Mouse (Mus musculus) hematopoietic stem cell, adult 5-6 weeks (primary cell): ENCODE results near the gene Otub1. TPM values are rescaled to one million over a fixed set of nuclear protein-coding genes. Genes with fewer than 3 reads are reported as not detected.
A peak's percentile ranks its signal among the peaks of the same experiment; 100 is the strongest.

ENCODE experiments used
- ATAC-seq, 2 experiments: fragments of 125-278 bp in 1 of 2; replicated peaks in 1 of 2; 2 replicates each; pipeline ENCODE4 v1.8.0; 2016 to 2017; ENCODE audit warnings: inconsistent platforms in 2 of 2, mild to moderate bottlenecking in 2 of 2, moderate number of reproducible peaks in 2 of 2, low read depth in 1 of 2, moderate TSS enrichment in 1 of 2; ENCODE audit not compliant: low FRiP score in 2 of 2, poor library complexity in 2 of 2, severe bottlenecking in 2 of 2, insufficient read depth in 1 of 2, low TSS enrichment in 1 of 2
- total RNA-seq: library from RNA; stranded (forward); fragments of 172-1452, 232-1000 nt; gene quantifications from 2 replicates; pipeline ENCODE4 v1.2.3, GENCODE M21; 2017

The Otub1 gene
- total RNA-seq, 1 experiment from 2014 or later = 72.4 TPM

GRCm38 (mm10) chr19:7185715-7186291, 20.3 kb downstream of the Otub1 start:
- ATAC-seq = no peak

DNA sequence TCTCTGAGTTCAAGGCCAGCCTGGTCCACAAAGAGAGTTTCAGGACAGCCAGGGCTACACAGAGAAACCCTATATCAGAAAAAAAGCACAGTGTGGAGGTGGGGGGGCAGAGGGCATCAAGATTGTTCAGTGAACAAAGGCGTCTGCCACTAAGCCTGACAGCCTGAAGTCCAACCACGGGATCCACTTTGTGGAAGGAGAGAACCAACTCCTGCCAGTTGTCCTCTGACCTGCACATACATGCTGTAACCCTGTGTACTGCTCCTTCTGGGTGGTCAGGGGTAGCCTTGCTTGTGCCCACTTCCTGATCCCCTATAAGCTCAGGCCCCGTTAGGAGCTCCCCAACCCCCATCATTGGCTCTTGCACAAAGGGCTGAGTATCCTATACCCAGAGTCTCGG, 21.1 kb downstream of the Otub1 start:
- no peak for ATAC-seq

DNA sequence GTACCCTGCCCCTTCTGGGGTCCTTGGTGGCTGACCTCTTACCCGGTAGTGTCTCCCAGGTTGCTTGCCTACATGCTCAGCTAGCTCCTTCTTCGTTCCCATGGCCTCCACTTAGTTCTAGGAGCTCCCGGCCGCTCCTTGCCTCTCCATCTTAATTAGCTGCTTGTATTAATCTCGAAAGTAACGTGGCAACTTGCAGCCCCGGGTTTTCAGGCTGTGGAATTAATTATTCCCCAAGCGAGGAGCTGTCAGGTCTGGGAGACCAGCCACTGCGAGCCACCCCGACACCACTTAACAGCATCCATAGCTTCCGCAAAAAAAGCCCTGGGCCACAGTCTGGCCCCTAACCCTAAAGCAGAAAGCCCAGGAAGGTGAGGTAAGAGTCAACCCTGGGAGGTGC, 22.7 kb downstream of the Otub1 start:
- no peak for ATAC-seq

DNA sequence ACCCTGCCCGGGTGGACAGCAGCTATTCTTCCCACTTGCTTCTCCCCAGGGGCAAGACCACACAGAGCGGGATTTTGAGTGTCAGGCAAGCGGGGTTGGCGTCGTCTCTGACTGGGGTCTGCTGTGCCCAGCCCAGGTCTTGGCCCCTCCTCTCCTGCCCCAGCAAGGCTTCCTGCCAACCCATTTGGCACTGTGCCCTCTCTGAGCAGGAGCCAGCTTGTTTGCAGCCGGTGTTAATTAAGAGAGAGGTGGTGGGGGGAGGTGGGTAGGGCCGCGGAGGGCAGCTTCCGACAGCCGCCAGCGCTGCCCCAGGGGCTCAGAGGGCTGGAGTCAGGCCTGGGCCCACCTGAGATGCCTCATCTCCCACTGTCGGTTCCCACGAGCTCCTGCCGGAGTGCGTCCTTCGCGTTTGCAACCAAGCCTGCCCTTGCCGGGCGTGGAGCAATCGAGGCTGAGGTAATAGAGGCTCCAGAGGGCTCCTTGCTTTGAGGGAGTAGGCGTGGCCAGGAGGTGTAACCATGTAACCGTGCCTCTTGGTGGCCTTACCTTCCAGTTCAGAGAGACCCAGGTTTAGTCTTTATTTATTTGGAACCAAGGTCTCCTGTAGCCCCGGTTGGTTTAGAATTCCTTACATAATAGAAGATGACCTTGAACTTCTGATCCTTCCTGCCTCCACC, 23.7 kb downstream of the Otub1 start:
- peak; percentile 43 to 79; a peak in 2 of 4 replicates for ATAC-seq

- no peak for ATAC-seq
Observed at GRCm38 (mm10) chr19:7181496-7181895, 24.6 kb downstream of the Otub1 start.

- no peak for ATAC-seq
Observed at GRCm38 (mm10) chr19:7180756-7181405, 25.2 kb downstream of the Otub1 start.

DNA sequence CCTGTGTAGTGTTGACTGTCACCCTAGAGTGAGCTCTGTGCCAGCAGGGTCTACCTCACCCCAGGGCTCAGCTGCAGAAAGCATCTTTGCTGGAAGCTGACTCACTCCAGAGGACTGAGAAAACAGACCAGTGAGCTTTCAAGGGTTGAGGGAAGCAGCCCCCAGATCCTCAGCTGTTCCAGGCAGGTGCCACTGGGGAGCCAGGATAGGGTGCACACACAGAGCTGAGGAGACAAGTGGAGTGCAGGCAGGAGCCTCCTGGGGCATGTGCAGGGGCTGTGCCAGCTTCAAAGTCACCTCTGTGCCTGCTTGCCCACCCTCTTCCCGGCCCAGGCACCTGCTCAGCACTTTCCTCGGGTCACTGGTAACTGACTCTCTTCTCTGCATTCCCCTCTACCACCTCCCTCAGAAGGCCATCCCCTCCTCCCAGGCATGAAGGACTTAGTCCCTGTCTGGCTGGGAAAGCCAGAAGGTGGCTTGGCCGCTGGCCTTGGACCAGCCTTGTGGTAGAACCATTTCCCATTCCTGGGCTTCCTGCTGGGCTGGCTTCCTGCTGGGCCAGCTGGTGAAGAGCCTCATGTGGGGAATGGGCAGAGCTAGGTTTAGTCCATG, 27.2 kb downstream of the Otub1 start:
- ATAC-seq = no peak

DNA sequence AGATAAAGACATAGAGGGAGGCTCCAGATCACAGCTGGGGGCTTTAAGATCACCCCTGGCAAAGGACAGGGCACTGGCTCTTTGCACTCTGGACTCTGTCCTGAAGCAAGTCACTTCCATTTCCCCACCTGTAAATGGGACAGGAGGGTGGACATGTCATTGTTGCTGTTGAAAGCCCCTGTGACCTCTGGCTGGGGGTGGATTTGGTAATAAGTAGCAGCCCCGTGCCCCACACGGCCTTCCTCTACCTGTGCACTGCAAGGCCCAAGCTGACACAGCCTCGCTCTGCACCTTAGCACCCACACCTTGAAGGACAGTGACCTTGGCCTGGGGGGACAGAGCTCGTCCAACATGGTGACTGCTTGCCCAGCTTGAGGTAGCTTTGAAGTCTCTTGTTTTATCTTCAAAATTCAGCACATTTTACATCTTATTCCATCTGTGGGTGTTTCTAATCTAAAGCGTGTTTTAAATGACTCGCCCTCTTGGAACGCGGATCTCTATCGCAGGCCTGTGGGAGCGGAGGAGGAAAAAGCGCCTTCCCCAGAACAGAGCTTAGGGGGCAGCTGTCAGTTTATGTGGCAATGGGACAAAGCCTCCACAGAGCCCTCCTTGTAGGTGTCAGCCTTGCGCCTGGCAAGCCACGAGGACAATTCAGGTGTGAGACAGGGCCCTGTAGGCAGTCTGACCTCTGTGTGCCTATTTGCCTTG, 28.2 kb downstream of the Otub1 start:
- no peak for ATAC-seq

DNA sequence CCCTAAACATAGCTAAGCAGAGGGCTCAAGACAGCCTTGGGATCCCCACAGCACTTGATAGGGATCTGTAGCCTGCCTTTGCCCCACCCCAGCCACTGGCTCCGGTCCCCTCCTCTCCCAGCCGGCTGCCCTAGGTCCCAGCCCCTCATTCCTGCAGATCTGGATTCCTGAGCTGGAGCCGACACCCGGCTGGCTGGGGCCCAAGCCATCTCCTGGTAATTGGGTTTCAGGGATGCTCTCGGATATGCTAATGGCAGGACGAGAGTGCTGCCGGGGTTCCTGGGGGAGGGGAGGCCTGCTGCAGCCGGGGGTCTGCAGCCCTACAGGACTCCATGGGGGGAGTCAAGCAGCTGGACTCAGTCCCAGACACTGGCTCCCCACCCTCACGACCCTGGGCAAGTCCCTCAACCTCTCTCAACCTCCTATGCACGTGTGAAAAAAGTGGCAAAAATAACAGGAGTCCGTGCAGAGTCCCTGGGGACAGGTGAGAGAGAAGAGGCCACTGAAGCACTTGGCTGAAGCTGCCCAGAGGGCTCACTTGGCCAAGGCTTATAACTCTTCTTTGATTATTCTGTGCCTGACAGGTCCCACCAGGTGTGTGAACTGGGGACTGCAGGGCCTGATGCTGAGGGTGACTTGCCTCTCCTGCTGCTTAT, 29.9 kb downstream of the Otub1 start:
- ATAC-seq = no peak

DNA sequence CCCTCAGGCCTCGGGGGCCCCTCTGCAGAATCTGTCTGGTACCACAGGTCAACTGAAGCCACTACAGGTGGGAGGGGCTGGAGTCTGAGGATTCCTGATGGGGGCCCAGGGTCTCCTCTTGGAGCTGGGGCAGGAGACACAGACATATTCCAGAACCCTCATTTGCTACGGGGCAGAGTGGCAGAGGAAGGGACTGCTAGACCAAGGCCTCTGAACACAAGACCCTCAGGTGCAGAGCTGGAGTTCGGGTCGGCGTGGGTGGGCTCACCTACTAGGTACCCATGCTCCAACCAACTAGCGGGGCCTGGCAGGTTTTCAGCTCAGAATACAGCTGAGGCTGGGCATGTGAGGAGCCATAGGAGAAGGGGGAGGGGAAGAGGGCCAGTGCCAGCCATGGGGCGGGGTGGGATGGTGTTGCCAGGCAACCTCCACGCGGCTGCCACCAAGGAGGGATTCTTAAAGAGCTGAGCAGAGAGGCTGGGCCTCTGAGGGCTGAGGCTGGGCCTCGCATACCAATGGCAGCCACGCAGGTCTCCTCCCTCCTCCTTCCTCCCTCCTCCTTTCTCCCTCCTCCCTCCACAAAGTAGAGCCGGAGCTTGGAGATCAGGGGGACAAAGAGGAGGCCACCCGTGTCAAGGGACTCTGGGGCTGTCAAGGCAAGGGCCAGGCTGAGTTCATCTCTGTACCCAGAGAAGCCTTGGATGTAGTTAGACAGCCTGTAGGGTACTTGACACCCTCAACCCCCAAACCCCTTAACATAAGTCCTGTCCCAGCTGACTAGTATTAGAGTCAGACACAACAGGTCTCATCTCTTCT, 33.9 kb downstream of the Otub1 start:
- ATAC-seq = no peak

DNA sequence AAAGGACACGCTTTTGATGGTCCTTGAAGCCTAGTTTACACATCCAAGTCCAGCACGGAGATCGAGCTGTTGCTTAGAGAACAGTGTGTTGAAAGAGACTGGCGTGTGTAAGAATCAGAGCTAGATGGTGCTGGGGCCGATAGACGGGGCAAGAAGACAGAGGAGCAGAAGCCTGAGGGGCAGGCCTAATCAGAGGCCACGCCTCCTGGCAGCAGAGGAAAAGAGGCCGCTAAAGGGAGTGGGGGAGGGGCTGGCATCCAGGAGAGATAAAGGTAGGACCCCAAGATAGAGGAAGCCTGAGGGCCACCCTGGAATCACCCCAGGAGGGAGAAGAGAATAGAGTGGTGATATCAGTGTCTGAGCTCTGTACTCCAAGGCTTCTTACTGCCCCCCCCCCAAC, 34.7 kb downstream of the Otub1 start:
- ATAC-seq = no peak

- ATAC-seq = no peak
Observed at GRCm38 (mm10) chr19:7170916-7171315, 35.2 kb downstream of the Otub1 start.

DNA sequence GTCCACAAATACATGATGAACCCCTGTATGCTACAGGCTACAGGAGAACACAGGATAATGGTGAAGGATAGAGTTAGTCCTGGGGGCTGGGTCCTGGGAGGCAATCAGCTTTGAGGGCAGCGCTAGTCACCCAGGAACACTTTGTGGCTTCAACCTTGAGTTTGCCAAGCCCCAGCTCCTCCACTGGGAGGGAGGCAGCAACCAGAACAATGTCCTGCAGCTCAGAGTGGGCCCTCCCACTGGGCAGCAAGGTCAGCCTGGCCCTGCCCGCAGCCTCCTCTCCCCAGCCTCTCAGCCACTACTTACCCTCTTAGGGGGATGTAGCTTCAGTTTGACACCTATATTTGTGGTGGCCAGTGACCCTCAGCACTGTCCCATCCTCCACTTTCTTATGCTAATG, 37.7 kb downstream of the Otub1 start:
- ATAC-seq = no peak

GRCm38 (mm10) chr19:7166767-7167166, 39.3 kb downstream of the Otub1 start:
- ATAC-seq = no peak

DNA sequence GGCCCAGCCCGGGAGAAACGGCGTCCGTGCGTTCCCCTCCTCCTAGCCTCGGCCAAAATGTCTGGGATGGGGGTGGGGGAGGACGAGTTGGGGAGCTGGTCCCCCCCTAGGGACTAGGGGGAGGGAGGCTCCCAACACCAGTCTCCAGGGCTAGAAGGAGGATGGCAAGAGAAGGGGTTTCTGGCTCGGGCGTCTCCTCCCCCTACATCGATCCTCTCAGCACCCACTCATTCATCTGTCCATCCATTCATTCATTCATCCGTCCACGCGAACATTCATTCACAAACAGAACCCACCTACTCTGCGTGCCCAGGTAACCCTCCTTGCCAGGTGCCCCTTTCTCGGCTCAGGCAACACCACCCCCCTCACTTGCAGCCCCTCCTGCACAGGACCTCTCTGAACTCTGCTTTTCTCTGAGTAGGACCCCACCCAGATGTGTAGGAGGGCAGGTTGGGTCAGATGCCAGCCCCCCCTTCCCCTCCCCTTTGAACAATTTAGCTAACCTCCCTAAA, 39.9 kb downstream of the Otub1 start:
- ATAC-seq = no peak

DNA sequence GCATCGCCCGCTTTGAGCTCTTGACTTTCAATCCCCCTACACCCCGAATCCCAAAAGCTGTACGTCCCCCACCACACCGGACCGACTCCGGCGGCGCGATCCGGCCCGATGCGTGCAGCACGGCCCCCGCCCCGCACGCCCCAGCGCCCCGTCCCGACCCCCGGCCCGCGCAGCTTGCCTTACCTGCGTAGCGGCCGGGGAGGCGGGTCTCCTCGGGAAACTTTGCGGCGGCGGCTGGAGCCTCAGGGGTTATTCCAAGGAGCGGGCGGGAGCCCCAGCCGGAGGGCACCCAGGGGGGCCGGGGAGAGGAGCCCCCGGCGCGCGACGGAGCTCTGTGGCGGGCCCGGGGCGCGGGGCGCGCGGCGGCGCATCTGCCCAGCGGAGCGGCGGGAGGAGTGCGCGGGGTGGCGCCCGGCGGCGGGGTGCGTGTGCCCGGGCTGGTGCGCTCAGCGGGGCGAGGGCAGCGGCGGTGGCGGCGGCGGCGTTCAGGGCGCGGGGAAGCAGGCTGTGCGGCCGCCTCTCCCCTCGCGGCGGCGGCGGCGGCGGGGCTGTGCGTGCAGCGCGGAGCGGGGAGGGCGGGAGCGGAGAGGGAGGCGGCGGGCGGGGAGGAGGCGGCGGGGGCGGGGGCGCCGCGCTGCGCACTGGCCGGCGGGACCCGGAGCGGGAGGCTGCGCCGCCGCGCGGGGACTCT, 40.5 kb downstream of the Otub1 start:
- ATAC-seq = no peak
